Comparison of ENCODE assay signal across 27 mouse cellular contexts in the genomic region with DNA sequence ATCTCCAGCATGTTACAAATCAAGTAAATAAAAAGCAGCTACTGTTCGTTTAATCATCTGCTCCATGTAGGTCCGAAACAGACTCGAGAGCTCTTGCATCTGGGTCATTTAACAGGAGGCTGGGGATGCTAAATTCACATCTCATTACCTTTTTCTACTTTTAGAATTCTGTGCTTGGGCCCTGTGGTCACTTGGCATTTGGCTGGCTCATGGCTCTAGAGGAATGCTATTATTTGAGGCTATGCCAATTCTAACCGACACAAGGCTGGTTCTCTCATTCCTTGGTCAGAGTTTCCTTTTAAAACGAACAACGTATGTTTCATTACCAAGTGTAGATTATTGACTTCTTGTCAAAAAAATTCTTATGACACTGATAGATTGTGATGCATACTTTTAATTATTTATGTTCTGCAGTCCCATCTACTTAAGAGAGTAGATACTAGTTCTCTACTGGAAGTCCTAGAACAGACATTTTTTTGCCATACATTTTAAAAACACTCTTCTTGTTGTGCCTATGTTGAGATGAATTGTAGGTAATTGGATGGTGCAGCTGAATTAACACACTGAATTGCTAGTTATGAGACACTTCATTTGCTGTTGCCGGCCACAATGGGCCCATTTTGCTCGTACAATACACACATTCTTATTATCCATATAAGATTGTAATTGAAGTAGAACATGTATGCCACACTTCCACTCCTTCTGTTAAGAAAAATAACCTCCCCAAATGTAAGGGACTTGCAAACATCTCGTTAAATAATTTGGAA. TPM values are rescaled to one million over a fixed set of nuclear protein-coding genes. Genes with fewer than 3 reads are reported as not detected.
DNase-seq lines count a peak whose midpoint lies in the region.
"Had no signal": no experiment of that assay in that cellular context is flagged by ENCODE, and none has a peak within 500 bp of the region (broad histone marks: within the 10 kb centered on the region; RNA-seq: fewer than 3 reads in every experiment).

No protein-coding gene starts in this region.

- H3K4me3 ChIP-seq in heart, embryonic 10.5 days = no peak overlapping the region
- H3K4me3 ChIP-seq: heart, embryonic 12.5 days; hindbrain, embryonic 12.5 days; left cerebral cortex, adult 2 months; limb, embryonic 15.5 days; liver, embryonic 15.5 days; lung, embryonic 15.5 days; megakaryocyte, embryonic 14.5 days; midbrain, embryonic 13.5 days had no signal

- H3K27me3 ChIP-seq in heart, embryonic 10.5 days (ENCODE audit: insufficient read depth, poor library complexity, severe bottlenecking) = peaks cover 9% of the 10 kb centered on the region
- H3K27me3 ChIP-seq: megakaryocyte, embryonic 14.5 days had no signal

- 80% methylated on average over 9 of the region's 9 CpGs for WGBS in heart, embryonic 10.5 days

- no peak overlapping the region for H3K27ac ChIP-seq in heart, embryonic 10.5 days
- H3K27ac ChIP-seq: hindbrain, embryonic 12.5 days; kidney, postnatal 0 days; left cerebral cortex, adult 2 months; limb, embryonic 15.5 days; liver, embryonic 15.5 days; lung, embryonic 15.5 days; midbrain, embryonic 13.5 days had no signal

- no peaks in the 10 kb centered on the region for H3K9me3 ChIP-seq in heart, embryonic 10.5 days
- H3K9me3 ChIP-seq: heart, embryonic 12.5 days; hindbrain, embryonic 12.5 days; limb, embryonic 15.5 days; liver, embryonic 15.5 days; lung, embryonic 15.5 days; megakaryocyte, embryonic 14.5 days; midbrain, embryonic 13.5 days had no signal

- H3K36me3 ChIP-seq in heart, embryonic 10.5 days = no peaks in the 10 kb centered on the region
- H3K36me3 ChIP-seq: heart, embryonic 12.5 days; hindbrain, embryonic 12.5 days; limb, embryonic 15.5 days; liver, embryonic 15.5 days; lung, embryonic 15.5 days; midbrain, embryonic 13.5 days had no signal

- no peaks in the 10 kb centered on the region for H3K4me1 ChIP-seq in heart, embryonic 10.5 days
- H3K4me1 ChIP-seq: heart, embryonic 12.5 days; hindbrain, embryonic 12.5 days; limb, embryonic 15.5 days; liver, embryonic 15.5 days; lung, embryonic 15.5 days; megakaryocyte, embryonic 14.5 days had no signal

- intact Hi-C loops in heart, postnatal 10 days (cut with DNase I) = no loop called here

- DNase-seq in NIH3T3 (ENCODE audit: low read depth) = peak; percentile 15
- peak; percentile 84 for DNase-seq in cerebellum, adult 11-12 months
- peak; percentile 52 to 55 for DNase-seq in cerebellum, postnatal 10 days
- no peak for DNase-seq in heart, postnatal 10 days
- no peak for DNase-seq in adrenal gland, postnatal 25 days
- DNase-seq in adrenal gland, adult 2 months = no peak
- DNase-seq in heart, embryonic 10.5 days (ENCODE audit: low spot score) = no peak
- DNase-seq: gastrocnemius, postnatal 14 days; heart, adult 11 months; heart, postnatal 14 days; kidney, adult 18-20 months; layer of hippocampus, adult 9-11 months; lung, postnatal 36 days; thymus, postnatal 14 days had no signal

RNA-seq across cellular contexts. Expression of gene Galnt13, which starts 6.8 kb away (rescaled TPM):
- not detected for total RNA-seq in heart, postnatal 10 days (2021)
- 0.33 TPM in 1 of 2 replicates, not detected in the other for total RNA-seq in adrenal gland, postnatal 25 days (2021)
- total RNA-seq in adrenal gland, adult 2 months (2021) = under 1 TPM; 0.06 to 0.48 TPM
- 0.01 TPM in 1 of 2 replicates, not detected in the other for polyA plus RNA-seq in adrenal gland, adult 2 months (2012; rRNA removed)
- 0.15 TPM in 1 of 2 replicates, not detected in the other for polyA plus RNA-seq in heart, embryonic 10.5 days (2016; fragmentation: Nextera tagmentation; extraction: Ambion mirVana)
- total RNA-seq: heart, postnatal 14 days; monocyte, adult 5-6 weeks; neutrophil, adult 5-6 weeks had no signal
- polyA plus RNA-seq: kidney, postnatal 0 days; large intestine, adult 2 months; liver, embryonic 15.5 days; spleen, adult 2 months had no signal

Comparison
In these comparisons a context has a peak if more than half of its experiments do, and no peak if none do; other contexts are left out.
1. DNase-seq: peak in NIH3T3 (single experiment), cerebellum, adult 11-12 months (single experiment) and cerebellum, postnatal 10 days (2 of 2); none in heart, postnatal 10 days (0 of 2), adrenal gland, postnatal 25 days (single experiment), adrenal gland, adult 2 months (single experiment) and heart, embryonic 10.5 days (single experiment).